Mouse (Mus musculus) lung, postnatal 0 days (tissue): Measurements from ENCODE around the gene Slc25a12.

Source experiments
- CTCF ChIP-seq: IDR thresholded peaks from 2 replicates; pipeline ENCODE4 v1.5.1; 2016; ENCODE audit warnings: antibody characterized with exemption, mild to moderate bottlenecking
- EP300 ChIP-seq: IDR thresholded peaks from 2 replicates; pipeline ENCODE4 v1.6.1; 2016; ENCODE audit warnings: antibody characterized with exemption, mild to moderate bottlenecking, control low read depth

- TF ChIP-seq CTCF (no peak), EP300 (no peak)
Observed at GRCm38 (mm10) chr2:71336209-71336608, 31.3 kb downstream of the Slc25a12 start.
